Mouse (Mus musculus): ENCODE data around the gene Psmb7.

- no peak for TF ChIP-seq CTCF (IDR thresholded peaks at IDR 0.05; ENCODE audit: extremely low read depth, insufficient read length, insufficient replicate concordance, low read depth, low read length)
- TF ChIP-seq POLR2A (IDR thresholded peaks at IDR 0.05; ENCODE audit: low read depth, low read length) = no peak
Observed at GRCm38 (mm10) chr2:38685746-38686145, 41.9 kb upstream of the Psmb7 start.

All from small intestine, adult 2 months (tissue).